Mouse (Mus musculus) lung, adult 10 weeks (tissue): Measurements from ENCODE around the gene Rpl9-ps1. TPM values are rescaled to one million over a fixed set of nuclear protein-coding genes. Genes with fewer than 3 reads are reported as not detected.

Source experiments
- polyA plus RNA-seq: library from polyadenylated mRNA; stranded (reverse); fragments of 350-450 nt; fragmentation: Illumina TruSeq; extraction: RNeasy Lipid Tissue Mini Kit (QIAGEN cat#74804); gene quantifications from one replicate; pipeline ENCODE4 v1.2.3, GENCODE M21; 2014; ENCODE audit warnings: low read depth, low replicate concordance; ENCODE audit not compliant: insufficient read depth

The Rpl9-ps1 gene
- polyA plus RNA-seq, result not detected

DNA sequence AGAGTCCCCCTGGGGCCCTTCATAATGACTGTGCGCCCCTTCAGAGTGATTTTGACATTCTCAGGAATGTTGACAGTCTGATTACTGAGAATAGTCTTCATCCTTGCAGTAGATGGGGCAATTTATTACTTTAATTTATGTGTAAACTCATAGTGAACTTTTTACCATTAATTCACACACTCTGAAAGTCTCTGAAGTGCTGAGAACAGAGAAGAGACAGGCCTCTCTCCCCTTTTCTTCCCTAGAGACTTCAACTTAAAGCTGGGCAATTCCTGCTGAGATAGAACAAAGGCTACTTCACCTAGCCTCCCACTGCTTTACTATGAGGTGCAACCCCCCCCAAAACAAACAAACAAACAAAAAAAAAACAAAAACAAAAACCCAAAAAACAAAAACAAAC, at the start of gene Rpl9-ps1:
Gene Rpl9-ps1 (minus strand): TSS at position 101 of the 400 bp plus-strand sequence.

DNA sequence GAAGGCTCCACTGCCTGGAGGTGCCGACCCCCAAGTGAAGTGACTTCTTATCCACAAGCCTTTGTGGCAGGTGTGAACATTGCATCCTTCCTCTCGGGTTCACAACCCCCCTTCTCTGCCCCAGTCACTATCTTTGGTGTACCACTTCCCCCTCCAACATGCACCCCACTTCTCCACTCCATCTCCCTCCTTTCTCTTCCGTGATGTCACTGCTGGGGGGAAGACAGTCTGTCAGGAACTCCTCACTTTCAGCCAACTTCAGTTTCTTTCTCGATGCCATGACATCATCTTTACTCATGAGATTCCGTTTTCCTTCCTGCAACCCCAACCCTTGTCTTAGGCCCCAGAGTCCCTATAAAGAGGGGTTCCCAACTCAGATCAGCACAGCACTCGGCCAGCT, 16.8 kb upstream of the Rpl9-ps1 start, which contains the start of gene Ccl4:
Gene Ccl4 (plus strand): TSS at position 381 of the 400 bp plus-strand sequence.

DNA sequence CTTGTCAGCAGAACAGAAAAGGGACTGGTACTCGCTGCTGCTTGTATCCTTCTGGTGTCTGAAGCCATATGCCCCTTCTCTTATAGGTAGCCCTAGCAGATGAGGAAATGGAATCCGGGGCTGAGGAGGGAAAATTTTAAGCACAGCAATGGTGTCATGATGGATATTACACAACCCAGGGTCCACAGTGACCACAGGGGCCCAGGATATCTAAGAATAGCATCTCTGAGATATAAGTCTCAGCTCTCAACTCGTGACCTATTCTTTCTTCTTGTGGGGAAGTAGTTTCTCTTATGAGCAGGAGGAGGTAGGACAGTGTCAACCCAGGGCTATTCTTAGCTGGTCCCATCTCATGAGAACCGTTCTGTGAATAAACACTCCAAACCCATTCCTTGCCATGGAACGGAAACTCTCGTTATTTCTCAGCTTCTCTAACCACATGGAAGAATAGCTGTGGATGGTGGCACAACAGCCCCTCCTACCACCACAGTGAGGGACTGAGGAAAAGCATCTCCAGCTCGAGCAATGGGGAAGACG, 4.0 kb upstream of the Rpl9-ps1 start, which contains the start of gene Ccl3:
Gene Ccl3 (minus strand): TSS at position 51 of the 537 bp plus-strand sequence.

Other genes starting within 250 kb of the Rpl9-ps1 start
- 0.64 TPM for gene Rasl10b, start 236.5 kb downstream of the Rpl9-ps1 start, polyA plus RNA-seq
- gene Gas2l2, start 216.2 kb downstream of the Rpl9-ps1 start, polyA plus RNA-seq, result 1.4 TPM
- gene 1700020L24Rik, start 207.9 kb downstream of the Rpl9-ps1 start, polyA plus RNA-seq, result 0.50 TPM
- 7.7 TPM for gene Mmp28, start 182.6 kb downstream of the Rpl9-ps1 start, polyA plus RNA-seq
- 38.2 TPM for gene Taf15, start 172.5 kb downstream of the Rpl9-ps1 start, polyA plus RNA-seq
- 0.12 TPM for gene Heatr9, start 123.4 kb downstream of the Rpl9-ps1 start, polyA plus RNA-seq
- 65.3 TPM for gene Ccl5, start 115.1 kb downstream of the Rpl9-ps1 start, polyA plus RNA-seq
- 39.2 TPM for gene Ccl9, start 67.0 kb downstream of the Rpl9-ps1 start, polyA plus RNA-seq
- 252 TPM for gene Ccl6, start 52.5 kb downstream of the Rpl9-ps1 start, polyA plus RNA-seq
- gene Ccl3, start 3.7 kb upstream of the Rpl9-ps1 start, polyA plus RNA-seq, result 1.5 TPM
- gene Ccl4, start 17.0 kb upstream of the Rpl9-ps1 start, polyA plus RNA-seq, result 2.4 TPM
- 59.1 TPM for gene Wfdc17, start 58.4 kb upstream of the Rpl9-ps1 start, polyA plus RNA-seq
- gene Wfdc18, start 63.4 kb upstream of the Rpl9-ps1 start, polyA plus RNA-seq, result not detected
- gene Wfdc21, start 101.3 kb upstream of the Rpl9-ps1 start, polyA plus RNA-seq, result 30.3 TPM
- gene Heatr6, start 108.1 kb upstream of the Rpl9-ps1 start, polyA plus RNA-seq, result 3.7 TPM
- gene Hnf1b, start 204.4 kb upstream of the Rpl9-ps1 start, polyA plus RNA-seq, result 5.1 TPM